Mouse (Mus musculus): ENCODE measurements around the gene Rbm17. TPM values are rescaled to one million over a fixed set of nuclear protein-coding genes. Genes with fewer than 3 reads are reported as not detected.
A peak's percentile ranks its signal among the peaks of the same experiment; 100 is the strongest.
"Not testable (repeated sequence)": the region's sequence is repeated elsewhere in the genome, so short reads cannot be mapped to it uniquely, and the experiment has no call there.

Gene Rbm17
- polyA plus RNA-seq, 1 experiment from 2014 or later: 190 TPM

GRCm38 (mm10) chr2:11623173-11623572 lies 19.2 kb upstream of the Rbm17 start:
- DNase-seq (ENCODE audit: low spot score): no peak
- no peak overlapping the region for H3K4me3 ChIP-seq
- H3K36me3 ChIP-seq: no peaks in the 10 kb centered on the region
- H3K4me1 ChIP-seq: no peaks in the 10 kb centered on the region
- H3K9me3 ChIP-seq (replicated peaks): no peaks in the 10 kb centered on the region
- H3K27me3 ChIP-seq (ENCODE audit: low read depth, poor library complexity, severe bottlenecking): no peaks in the 10 kb centered on the region
- WGBS: 86% methylated on average over 8 of the region's 8 CpGs
- no peak overlapping the region for H3K27ac ChIP-seq

DNA sequence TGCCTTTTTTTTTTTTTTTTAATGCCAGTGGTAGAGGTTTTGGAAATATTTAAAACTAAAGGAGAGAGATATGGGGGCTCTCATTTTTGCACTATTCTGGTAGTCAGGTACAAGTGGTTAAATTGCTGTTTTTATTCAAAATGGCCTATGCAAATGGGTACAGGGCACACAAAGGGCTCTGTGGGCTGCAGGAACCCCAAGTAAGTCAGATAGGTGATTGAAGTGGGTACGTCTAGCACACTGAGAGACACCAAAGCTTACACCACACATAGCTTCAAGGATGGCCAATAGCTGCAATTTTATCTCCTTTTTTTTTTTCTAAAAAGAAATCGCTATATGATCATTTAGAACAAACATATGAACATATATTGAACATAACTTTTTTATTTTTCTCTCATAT lies 15.6 kb upstream of the Rbm17 start:
- Histone ChIP-seq H3K27me3 (ENCODE audit: low read depth, poor library complexity, severe bottlenecking) (no peaks in the 10 kb centered on the region), H3K27ac (no peak overlapping the region), H3K4me1 (no peaks in the 10 kb centered on the region), H3K4me3 (no peak overlapping the region), H3K36me3 (no peaks in the 10 kb centered on the region), H3K9me3 (replicated peaks) (no peaks in the 10 kb centered on the region)
- WGBS: 86% methylated on average over 2 of the region's 2 CpGs
- DNase-seq (ENCODE audit: low spot score): no peak

DNA sequence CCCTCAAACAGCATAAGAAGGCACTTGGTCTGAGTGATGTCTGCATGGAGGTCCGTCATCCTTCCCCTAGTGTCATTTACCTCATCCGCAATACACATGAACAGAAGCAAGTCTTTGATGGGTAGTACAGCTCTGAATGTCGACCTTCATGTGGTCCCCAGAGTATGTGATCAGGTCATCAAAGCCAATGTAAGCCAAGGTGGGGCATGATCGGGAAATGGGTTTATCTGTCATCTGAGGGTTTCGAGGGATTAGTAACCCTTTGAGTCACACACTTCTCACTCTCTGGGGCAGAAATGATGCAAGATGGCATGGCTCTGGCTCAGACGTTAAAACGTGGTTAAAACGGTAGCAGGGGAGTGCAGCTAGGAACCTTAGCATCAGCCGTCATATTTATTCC lies 12.9 kb upstream of the Rbm17 start:
- Histone ChIP-seq H3K9me3 (replicated peaks) (no peaks in the 10 kb centered on the region), H3K36me3 (no peaks in the 10 kb centered on the region), H3K27ac (no peak overlapping the region), H3K27me3 (ENCODE audit: low read depth, poor library complexity, severe bottlenecking) (no peaks in the 10 kb centered on the region), H3K4me1 (no peaks in the 10 kb centered on the region), H3K4me3 (no peak overlapping the region)
- DNase-seq (ENCODE audit: low spot score): no peak
- WGBS: 91% methylated on average over 9 of the region's 9 CpGs

- 92% methylated on average over 6 of the region's 6 CpGs for WGBS
- not testable (repeated sequence) for H3K4me1 ChIP-seq; DNase-seq (ENCODE audit: low spot score); H3K36me3 ChIP-seq; H3K9me3 ChIP-seq (replicated peaks); H3K27me3 ChIP-seq (ENCODE audit: low read depth, poor library complexity, severe bottlenecking); H3K4me3 ChIP-seq; H3K27ac ChIP-seq
Observed at GRCm38 (mm10) chr2:11612939-11613338, 9.0 kb upstream of the Rbm17 start.

- 83% methylated on average over 4 of the region's 4 CpGs for WGBS
- H3K4me1 ChIP-seq; H3K36me3 ChIP-seq; DNase-seq (ENCODE audit: low spot score); H3K27me3 ChIP-seq (ENCODE audit: low read depth, poor library complexity, severe bottlenecking); H3K9me3 ChIP-seq (replicated peaks); H3K4me3 ChIP-seq; H3K27ac ChIP-seq: not testable (repeated sequence)
Observed at GRCm38 (mm10) chr2:11606718-11607117, 2.8 kb upstream of the Rbm17 start.

DNA sequence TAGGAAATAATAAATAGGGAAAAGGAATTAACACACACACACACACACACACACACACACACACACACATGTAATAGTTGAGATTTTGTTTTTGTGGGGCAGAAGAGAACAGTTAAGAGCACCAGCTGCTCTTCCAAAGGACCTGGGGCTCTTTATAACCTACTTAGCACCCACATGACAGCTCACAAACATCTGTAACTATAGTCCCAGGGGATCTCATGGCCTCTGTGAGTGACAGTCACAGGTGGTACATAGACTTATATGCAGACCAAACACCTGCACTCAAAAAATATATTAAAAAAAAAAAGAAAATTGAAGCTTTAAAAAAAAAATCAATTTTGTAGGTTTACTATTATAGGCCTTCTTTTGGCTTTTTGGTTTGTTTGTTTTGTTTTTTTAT lies 958 bp upstream of the Rbm17 start:
- Histone ChIP-seq H3K9me3 (replicated peaks) (no peaks in the 10 kb centered on the region), H3K27ac (no peak overlapping the region), H3K4me3 (no peak overlapping the region), H3K36me3 (peaks cover 15% of the 10 kb centered on the region), H3K4me1 (peaks cover 7% of the 10 kb centered on the region), H3K27me3 (ENCODE audit: low read depth, poor library complexity, severe bottlenecking) (no peaks in the 10 kb centered on the region)
- DNase-seq (ENCODE audit: low spot score): no peak

DNA sequence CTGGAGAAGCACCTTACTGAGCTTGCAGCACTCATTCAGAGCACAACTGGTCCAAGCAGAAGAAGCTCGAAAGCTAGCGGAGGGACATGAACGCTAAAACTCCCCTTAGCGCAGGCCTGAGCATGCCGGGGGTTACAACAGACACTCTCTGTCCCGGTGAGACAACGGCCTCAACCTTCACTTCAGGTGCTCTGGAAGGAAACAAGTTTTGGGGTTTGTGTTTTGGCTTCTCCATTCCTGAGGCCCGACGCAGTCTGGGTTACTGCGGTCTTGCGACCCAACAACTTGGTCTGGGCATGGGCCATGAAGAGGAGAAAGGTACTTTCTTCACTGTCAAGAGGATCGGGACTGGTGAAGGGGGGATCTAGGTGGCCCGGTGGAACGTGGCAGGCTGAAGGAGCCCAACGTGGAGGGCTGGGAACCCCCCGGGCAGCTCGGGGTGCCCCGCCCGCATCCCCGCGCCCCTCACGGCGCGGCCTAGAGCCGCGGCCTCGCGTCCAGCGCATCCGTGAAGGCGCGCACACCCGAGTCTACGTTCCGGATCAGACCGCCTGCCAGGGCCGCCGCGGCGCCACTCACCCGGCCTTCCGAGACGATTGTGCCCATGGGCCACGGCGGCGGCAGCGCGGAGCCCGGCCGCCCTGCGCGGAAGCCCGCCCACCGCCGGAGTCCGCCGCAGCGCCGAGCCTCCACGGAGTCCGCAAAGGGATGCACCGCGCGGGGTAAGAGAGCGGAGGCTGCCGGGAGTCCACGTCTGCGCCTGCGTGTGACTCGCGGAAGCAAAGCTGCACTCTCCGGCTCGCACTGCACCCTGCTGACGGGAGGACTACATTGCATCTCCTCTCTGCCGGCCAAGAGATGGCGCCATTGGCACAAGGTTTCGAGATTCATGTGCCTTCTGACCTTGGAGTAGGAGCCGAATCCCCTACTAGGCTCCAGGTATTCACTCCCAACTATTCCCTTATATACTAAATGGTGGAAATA lies 1.2 kb downstream of the Rbm17 start:
- Histone ChIP-seq H3K36me3 (peaks cover 36% of the 10 kb centered on the region), H3K27me3 (ENCODE audit: low read depth, poor library complexity, severe bottlenecking) (no peaks in the 10 kb centered on the region), H3K4me1 (peaks cover 7% of the 10 kb centered on the region), H3K4me3 (peak overlapping the region; percentile 97), H3K27ac (peak overlapping the region; percentile 97), H3K9me3 (replicated peaks) (no peaks in the 10 kb centered on the region)
- DNase-seq (ENCODE audit: low spot score): peak; percentile 94
- WGBS: under 1% methylated on average over 77 of the region's 78 CpGs

DNA sequence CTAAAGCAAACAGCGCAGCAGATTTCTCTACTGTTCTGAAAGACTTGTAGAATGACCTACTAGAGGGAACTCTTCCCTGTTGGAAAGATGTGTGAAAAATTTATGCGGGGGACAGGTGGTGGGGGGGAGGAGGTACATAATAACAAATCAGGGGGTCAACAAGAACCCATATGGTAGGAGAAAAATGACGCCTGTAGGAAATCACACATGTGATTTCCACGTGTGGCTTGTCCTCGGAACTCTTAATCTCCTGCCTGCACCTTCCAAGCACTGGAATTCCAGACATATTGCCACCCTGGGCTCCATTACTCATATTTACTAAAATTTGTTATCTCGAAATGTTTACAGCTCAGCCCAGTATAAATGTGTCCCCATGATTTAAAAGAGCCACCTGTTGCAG lies 2.2 kb downstream of the Rbm17 start:
- DNase-seq (ENCODE audit: low spot score): no peak
- Histone ChIP-seq H3K36me3 (peaks cover 46% of the 10 kb centered on the region), H3K4me1 (peaks cover 7% of the 10 kb centered on the region), H3K27me3 (ENCODE audit: low read depth, poor library complexity, severe bottlenecking) (no peaks in the 10 kb centered on the region), H3K27ac (no peak overlapping the region), H3K9me3 (replicated peaks) (no peaks in the 10 kb centered on the region), H3K4me3 (peak overlapping the region; percentile 97)
- WGBS: 87% methylated on average over 6 of the region's 6 CpGs

- Histone ChIP-seq H3K27me3 (ENCODE audit: low read depth, poor library complexity, severe bottlenecking) (no peaks in the 10 kb centered on the region), H3K36me3 (peaks cover 79% of the 10 kb centered on the region), H3K27ac (no peak overlapping the region), H3K4me1 (peaks cover 7% of the 10 kb centered on the region), H3K4me3 (no peak overlapping the region), H3K9me3 (replicated peaks) (no peaks in the 10 kb centered on the region)
- 97% methylated on average over 7 of the region's 7 CpGs for WGBS
- DNase-seq (ENCODE audit: low spot score): no peak
Observed at GRCm38 (mm10) chr2:11597906-11598305, 6.0 kb downstream of the Rbm17 start.

GRCm38 (mm10) chr2:11596690-11597089 lies 7.3 kb downstream of the Rbm17 start:
- WGBS: 95% methylated on average over 2 of the region's 2 CpGs
- DNase-seq (ENCODE audit: low spot score): no peak
- peaks cover 92% of the 10 kb centered on the region for H3K36me3 ChIP-seq

DNA sequence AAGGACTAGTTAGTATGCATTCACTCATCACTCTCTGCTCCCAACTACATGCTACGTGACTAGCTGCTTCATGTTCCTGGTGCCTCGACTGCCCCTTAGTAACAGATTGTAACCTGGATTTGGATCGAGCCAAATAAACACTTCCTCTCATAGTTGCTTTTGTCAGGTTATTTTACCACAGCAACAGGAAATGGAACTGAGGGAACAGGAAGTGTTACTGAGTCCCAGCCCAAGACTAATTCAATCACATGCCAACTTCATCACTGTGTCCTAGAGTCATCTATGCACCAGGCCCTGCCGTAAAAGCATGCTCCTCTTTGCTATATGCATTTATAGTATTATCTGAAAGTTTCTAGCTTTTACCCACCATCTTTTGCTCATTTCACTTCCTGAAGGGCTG lies 16.0 kb downstream of the Rbm17 start:
- no peak for DNase-seq (ENCODE audit: low spot score)
- WGBS: 90% methylated on average over 4 of the region's 4 CpGs
- Histone ChIP-seq H3K4me3 (no peak overlapping the region), H3K36me3 (peaks cover 98% of the 10 kb centered on the region), H3K4me1 (no peaks in the 10 kb centered on the region), H3K27ac (no peak overlapping the region), H3K27me3 (ENCODE audit: low read depth, poor library complexity, severe bottlenecking) (no peaks in the 10 kb centered on the region), H3K9me3 (replicated peaks) (no peaks in the 10 kb centered on the region)

More at GRCm38 (mm10) chr2:11596690-11597089, 7.3 kb downstream of the Rbm17 start:
- Histone ChIP-seq H3K27ac (no peak overlapping the region), H3K4me1 (peaks cover under 1% of the 10 kb centered on the region), H3K4me3 (no peak overlapping the region), H3K9me3 (replicated peaks) (no peaks in the 10 kb centered on the region), H3K27me3 (ENCODE audit: low read depth, poor library complexity, severe bottlenecking) (no peaks in the 10 kb centered on the region)

DNA sequence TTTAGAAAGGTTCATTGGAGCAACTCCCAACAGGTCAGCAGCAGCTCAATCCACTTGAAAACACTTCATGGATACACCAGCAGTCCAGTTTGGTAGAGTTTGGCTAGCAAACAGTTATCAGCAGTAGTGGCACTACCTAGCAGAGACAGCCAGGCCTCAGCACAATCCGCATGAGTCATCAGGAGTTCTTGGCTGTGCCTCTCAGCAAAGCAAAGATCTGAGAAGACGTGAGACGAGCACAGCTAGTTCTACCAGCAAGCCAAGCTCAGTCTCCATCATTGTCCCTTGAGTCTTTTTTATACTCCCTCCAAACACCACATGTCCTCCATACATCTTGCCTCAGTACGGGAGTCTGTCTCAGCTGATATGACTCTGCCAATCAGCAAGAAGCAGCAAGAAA lies 24.6 kb downstream of the Rbm17 start:
- peaks cover 32% of the 10 kb centered on the region for H3K36me3 ChIP-seq
- H3K4me3 ChIP-seq: no peak overlapping the region
- no peak overlapping the region for H3K27ac ChIP-seq
- no peak for DNase-seq (ENCODE audit: low spot score)
- WGBS: 99% methylated on average over 4 of the region's 4 CpGs
- H3K27me3 ChIP-seq (ENCODE audit: low read depth, poor library complexity, severe bottlenecking): no peaks in the 10 kb centered on the region
- H3K4me1 ChIP-seq: no peaks in the 10 kb centered on the region
- H3K9me3 ChIP-seq (replicated peaks): no peaks in the 10 kb centered on the region

DNA sequence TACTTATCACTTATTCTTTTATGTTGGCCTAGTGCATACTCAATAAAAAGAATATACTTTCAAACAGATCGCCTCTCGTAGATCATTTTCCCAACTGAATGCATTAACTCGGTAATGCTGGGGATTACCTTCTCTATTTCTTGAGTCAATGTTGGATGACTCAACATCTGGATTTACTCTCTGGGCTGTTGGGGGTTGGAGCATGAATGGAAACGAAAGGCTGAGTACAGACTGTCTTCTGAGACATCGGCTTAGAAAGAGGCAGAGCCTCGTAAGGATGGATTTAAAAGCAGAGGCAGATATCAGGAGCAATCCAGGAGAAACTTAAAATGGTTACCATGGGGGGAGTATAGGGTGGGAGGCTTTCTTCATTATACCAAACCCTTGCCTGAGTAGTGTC lies 25.8 kb downstream of the Rbm17 start:
- WGBS: 93% methylated on average over 6 of the region's 6 CpGs
- Histone ChIP-seq H3K4me1 (no peaks in the 10 kb centered on the region), H3K9me3 (replicated peaks) (no peaks in the 10 kb centered on the region), H3K27ac (no peak overlapping the region), H3K27me3 (ENCODE audit: low read depth, poor library complexity, severe bottlenecking) (no peaks in the 10 kb centered on the region), H3K36me3 (peaks cover 21% of the 10 kb centered on the region), H3K4me3 (no peak overlapping the region)
- no peak for DNase-seq (ENCODE audit: low spot score)
